Mouse (Mus musculus) CH12.LX (cell line): ENCODE results near the gene Cplane1.

Experiments used
- BHLHE40 ChIP-seq: IDR thresholded peaks from 2 replicates; pipeline ENCODE4 v1.6.1; 2011; ENCODE audit warnings: mild to moderate bottlenecking, low read depth, low read length, improper control_type of control experiment
- CHD1 ChIP-seq: IDR thresholded peaks from 2 replicates; pipeline ENCODE4 v1.6.1; 2012; ENCODE audit warnings: low read depth, low read length, improper control_type of control experiment, inconsistent platforms
- CHD2 ChIP-seq: IDR thresholded peaks from 2 replicates; pipeline ENCODE4 v1.6.1; 2011; ENCODE audit warnings: low read length, improper control_type of control experiment
- CTCF ChIP-seq, 2 experiments: IDR thresholded peaks in 1 of 2; conservative IDR thresholded peaks in 1 of 2; 2 replicates each; pipeline ENCODE4 v1.5.1; 2011 to 2012; ENCODE audit warnings: low read depth in 2 of 2, low read length in 2 of 2, improper control_type of control experiment in 1 of 2, inconsistent platforms in 1 of 2, mild to moderate bottlenecking in 1 of 2, moderate library complexity in 1 of 2
- E2F4 ChIP-seq: IDR thresholded peaks from 2 replicates; pipeline ENCODE4 v1.6.1; 2011; ENCODE audit warnings: low read depth, low read length, improper control_type of control experiment; ENCODE audit not compliant: insufficient replicate concordance
- EP300 ChIP-seq: IDR thresholded peaks from 2 replicates; pipeline ENCODE4 v1.6.1; 2011; ENCODE audit warnings: low read length, improper control_type of control experiment
- GABPA ChIP-seq: IDR thresholded peaks from 2 replicates; pipeline ENCODE4 v1.6.1; 2012; ENCODE audit warnings: low read depth, low read length, improper control_type of control experiment, inconsistent platforms; ENCODE audit not compliant: insufficient replicate concordance
- JUND ChIP-seq: conservative IDR thresholded peaks from 2 replicates; pipeline ENCODE4 v1.6.1; 2011; ENCODE audit warnings: low read depth, low read length, improper control_type of control experiment
- MAX ChIP-seq: IDR thresholded peaks from 2 replicates; pipeline ENCODE4 v1.6.1; 2011; ENCODE audit warnings: low read length, improper control_type of control experiment
- NRF1 ChIP-seq: IDR thresholded peaks from 2 replicates; pipeline ENCODE4 v1.6.1; 2014; ENCODE audit warnings: low read depth, mild to moderate bottlenecking, inconsistent platforms, low read length, improper control_type of control experiment, moderate library complexity
- RAD21 ChIP-seq: IDR thresholded peaks from 2 replicates; pipeline ENCODE4 v1.6.1; 2011; ENCODE audit warnings: low read depth, mild to moderate bottlenecking, low read length, improper control_type of control experiment, moderate library complexity
- ZC3H11A ChIP-seq: IDR thresholded peaks from 2 replicates; pipeline ENCODE4 v1.6.1; 2012; ENCODE audit warnings: low read depth, mild to moderate bottlenecking, inconsistent platforms, low read length, improper control_type of control experiment
- ZNF384 ChIP-seq: IDR thresholded peaks from 2 replicates; pipeline ENCODE4 v1.6.1; 2012; ENCODE audit warnings: low read depth, low read length, improper control_type of control experiment, inconsistent platforms

DNA sequence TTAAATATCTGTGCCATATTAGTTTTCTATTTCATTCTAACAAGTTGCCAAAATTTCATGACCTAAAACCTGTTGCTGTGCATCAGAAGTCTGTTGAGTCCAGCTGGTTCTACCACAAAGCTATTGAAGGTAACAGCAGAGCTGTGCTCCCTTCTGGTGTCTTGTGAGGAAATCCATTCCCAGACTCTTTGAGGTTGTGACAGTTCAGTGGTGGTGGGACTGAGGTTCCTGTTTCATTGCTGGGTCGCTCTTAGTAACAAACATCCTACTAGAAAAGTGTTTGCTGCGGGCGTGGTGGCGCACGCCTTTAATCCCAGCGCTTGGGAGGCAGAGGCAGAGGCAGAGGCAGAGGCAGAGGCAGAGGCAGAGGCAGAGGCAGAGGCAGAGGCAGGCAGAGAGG, 39.5 kb downstream of the Cplane1 start:
- TF ChIP-seq GABPA (no peak), JUND (no peak), NRF1 (no peak), EP300 (no peak), CTCF (conservative IDR thresholded peaks at IDR 0.05 in 1 of 2, IDR thresholded peaks at IDR 0.05 in 1 of 2; ENCODE audit: low read depth in 2 of 2, low read length in 2 of 2) (no peak), CHD2 (no peak), RAD21 (no peak), ZNF384 (no peak), MAX (no peak), CHD1 (no peak), ZC3H11A (no peak), BHLHE40 (no peak), E2F4 (no peak)
